In the genomic region with DNA sequence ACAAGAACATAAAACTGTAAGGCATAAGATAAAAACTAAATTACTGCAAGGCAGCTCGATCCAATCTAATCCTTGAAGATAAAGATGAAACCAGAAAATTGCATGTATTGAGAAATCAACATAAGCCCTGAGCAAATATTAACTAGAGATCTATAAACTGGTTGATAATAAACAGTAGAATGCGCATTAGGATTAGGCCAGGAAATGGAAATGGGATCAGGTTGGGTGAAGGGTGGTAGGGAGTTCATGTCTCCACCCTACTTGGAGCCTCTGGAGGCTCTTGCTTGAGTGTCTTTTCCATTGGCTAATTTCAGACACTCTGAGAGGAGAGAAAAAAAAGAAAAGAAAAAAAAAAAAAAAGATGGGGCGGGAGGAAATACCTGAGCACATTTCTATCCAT, we compare ENCODE assay signal across 26 mouse cellular contexts.
"Had no signal": no experiment of that assay in that cellular context is flagged by ENCODE, and none has a peak within 500 bp of the region (broad histone marks: within the 10 kb centered on the region; RNA-seq: fewer than 3 reads in every experiment).

No protein-coding gene starts in this region.

- H3K4me1 ChIP-seq: heart, embryonic 13.5 days; heart, embryonic 15.5 days; hindbrain, embryonic 13.5 days; hindbrain, embryonic 15.5 days; kidney, embryonic 15.5 days; limb, embryonic 15.5 days had no signal

- H3K27ac ChIP-seq: heart, adult 2 months; heart, embryonic 13.5 days; heart, embryonic 15.5 days; hindbrain, embryonic 13.5 days; hindbrain, embryonic 15.5 days; hindbrain, postnatal 0 days; kidney, embryonic 15.5 days; kidney, postnatal 0 days; limb, embryonic 13.5 days; limb, embryonic 15.5 days; liver, embryonic 14.5 days had no signal

- H3K4me2 ChIP-seq: heart, embryonic 11.5 days; heart, embryonic 13.5 days; heart, embryonic 15.5 days; hindbrain, embryonic 13.5 days; hindbrain, embryonic 15.5 days; kidney, embryonic 15.5 days; limb, embryonic 13.5 days; limb, embryonic 15.5 days; liver, embryonic 11.5 days had no signal

- H3K9ac ChIP-seq: heart, embryonic 13.5 days; heart, embryonic 15.5 days; hindbrain, embryonic 13.5 days; hindbrain, embryonic 15.5 days; kidney, embryonic 15.5 days; limb, embryonic 13.5 days; limb, embryonic 15.5 days; liver, embryonic 14.5 days had no signal

- ATAC-seq: hindbrain, postnatal 0 days had no signal

- H3K27me3 ChIP-seq: heart, embryonic 13.5 days; heart, embryonic 15.5 days; hindbrain, embryonic 13.5 days; hindbrain, embryonic 15.5 days; kidney, embryonic 15.5 days; limb, embryonic 13.5 days; limb, embryonic 15.5 days had no signal

- DNase-seq: gastrocnemius, postnatal 14 days; gastrocnemius, postnatal 36 days; heart, adult 11 months; heart, adult 2 months; heart, postnatal 14 days; heart, postnatal 36 days; kidney, adult 11 months; kidney, adult 2 months; kidney, adult 9 months; kidney, postnatal 14 days; kidney, postnatal 36 days; layer of hippocampus, adult 9-11 months; layer of hippocampus, postnatal 36 days; left cerebral cortex, postnatal 4 days had no signal

- H3K9me3 ChIP-seq: heart, embryonic 13.5 days; heart, embryonic 15.5 days; hindbrain, embryonic 13.5 days; hindbrain, embryonic 15.5 days; kidney, embryonic 15.5 days; limb, embryonic 13.5 days; limb, embryonic 15.5 days had no signal

- H3K36me3 ChIP-seq: heart, embryonic 13.5 days; heart, embryonic 15.5 days; hindbrain, embryonic 13.5 days; hindbrain, embryonic 15.5 days; kidney, embryonic 15.5 days; limb, embryonic 13.5 days; limb, embryonic 15.5 days had no signal

- H3K4me3 ChIP-seq: heart, adult 2 months; heart, embryonic 13.5 days; heart, embryonic 15.5 days; hindbrain, embryonic 13.5 days; hindbrain, embryonic 15.5 days; kidney, embryonic 15.5 days; limb, embryonic 13.5 days; limb, embryonic 15.5 days had no signal
